Mouse (Mus musculus) forebrain, embryonic 14.5 days (tissue): Measurements from ENCODE around the gene Tusc2. TPM values are rescaled to one million over a fixed set of nuclear protein-coding genes. Genes with fewer than 3 reads are reported as not detected.

Experiments
- ATAC-seq: fragments of 200-750 bp; cut with Nextera tagmentation; 2 replicates; pipeline ENCODE4 v1.8.0; 2017; ENCODE audit warnings: mild to moderate bottlenecking, moderate library complexity
- DNase-seq: peaks from one replicate; pipeline ENCODE4 v3.0.0-alpha.2; 2015; ENCODE audit warnings: low spot score
- H3K27ac ChIP-seq: fragments of 300-500 bp; sonication (generic); 2 replicates; pipeline ENCODE4 v1.5.1; 2014; ENCODE audit warnings: low read depth, mild to moderate bottlenecking, control low read depth, low read length, moderate library complexity
- H3K27me3 ChIP-seq: fragments of 300-500 bp; sonication (generic); replicated peaks from 2 replicates; pipeline ENCODE4 v1.6.1; 2014; ENCODE audit warnings: low read length, control low read depth, mixed read lengths; ENCODE audit not compliant: control insufficient read depth, insufficient read depth
- H3K36me3 ChIP-seq: fragments of 300-500 bp; sonication (generic); 2 replicates; pipeline ENCODE4 v1.6.1; 2014; ENCODE audit warnings: low read length, control low read depth; ENCODE audit not compliant: control insufficient read depth, insufficient read depth
- H3K4me1 ChIP-seq: fragments of 300-500 bp; sonication (generic); 2 replicates; pipeline ENCODE4 v1.6.1; 2014; ENCODE audit warnings: antibody characterized with exemption, low read length, control low read depth; ENCODE audit not compliant: control insufficient read depth, insufficient read depth
- H3K4me2 ChIP-seq: fragments of 300-500 bp; sonication (generic); 2 replicates; pipeline ENCODE4 v1.6.1; 2014; ENCODE audit warnings: mild to moderate bottlenecking, control low read depth, low read length
- H3K4me3 ChIP-seq: fragments of 300-500 bp; sonication (generic); 2 replicates; pipeline ENCODE4 v1.5.1; 2014; ENCODE audit warnings: low read depth, low read length, control low read depth
- H3K9ac ChIP-seq: fragments of 300-500 bp; sonication (generic); 2 replicates; pipeline ENCODE4 v1.6.1; 2014; ENCODE audit warnings: mild to moderate bottlenecking, low read length, control low read depth, moderate library complexity
- H3K9me3 ChIP-seq: fragments of 300-500 bp; sonication (generic); replicated peaks from 2 replicates; pipeline ENCODE4 v1.6.1; 2016; ENCODE audit warnings: low read length, control low read depth, mixed read lengths; ENCODE audit not compliant: control insufficient read depth
- WGBS: fragments of 180-500 bp; shearing (Covaris S2); extraction: QIAGEN DNeasy Blood & Tissue Kit; methylation state at CpG from one replicate; pipeline ENCODE4 v1.1.7; 2014; 5-methylcytosine and 5-hydroxymethylcytosine counted together
- polyA plus RNA-seq: library from polyadenylated mRNA; unstranded; fragments of >200 nt; fragmentation: Nextera tagmentation; extraction: Ambion mirVana; gene quantifications from 2 replicates; pipeline ENCODE4 v1.2.1, GENCODE M21; 2014

The Tusc2 gene
- polyA plus RNA-seq, 1 experiment from 2014 or later: 107 TPM

DNA sequence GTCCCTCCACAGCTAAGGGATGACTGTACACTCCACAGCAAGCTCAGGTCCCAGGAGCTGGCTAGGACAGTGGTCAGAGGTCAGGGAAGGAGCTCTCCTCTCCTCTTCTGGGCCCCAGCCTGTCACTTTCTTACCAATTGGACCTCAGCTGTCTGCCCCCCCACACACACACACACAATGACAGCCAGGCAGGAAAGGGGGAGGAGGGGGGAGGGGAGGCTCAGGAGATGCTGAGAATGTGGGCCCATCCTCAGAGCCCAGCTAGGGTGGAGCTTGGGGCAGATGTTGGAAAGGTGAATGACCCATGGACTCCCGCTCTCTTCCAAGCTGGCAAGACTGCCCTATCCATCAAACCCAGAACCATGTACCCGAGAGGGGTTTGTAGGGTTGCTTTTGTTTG lies 44.0 kb downstream of the Tusc2 start:
- no peak overlapping the region for H3K4me2 ChIP-seq
- no peaks in the 10 kb centered on the region for H3K36me3 ChIP-seq
- H3K4me1 ChIP-seq: peaks cover 13% of the 10 kb centered on the region
- no peak overlapping the region for H3K4me3 ChIP-seq
- DNase-seq (no peak), ATAC-seq (no peak)
- no peak overlapping the region for H3K9ac ChIP-seq
- WGBS: 61% methylated on average over 2 of the region's 2 CpGs
- no peak overlapping the region for H3K27ac ChIP-seq
- H3K9me3 ChIP-seq: no peaks in the 10 kb centered on the region
- no peaks in the 10 kb centered on the region for H3K27me3 ChIP-seq

DNA sequence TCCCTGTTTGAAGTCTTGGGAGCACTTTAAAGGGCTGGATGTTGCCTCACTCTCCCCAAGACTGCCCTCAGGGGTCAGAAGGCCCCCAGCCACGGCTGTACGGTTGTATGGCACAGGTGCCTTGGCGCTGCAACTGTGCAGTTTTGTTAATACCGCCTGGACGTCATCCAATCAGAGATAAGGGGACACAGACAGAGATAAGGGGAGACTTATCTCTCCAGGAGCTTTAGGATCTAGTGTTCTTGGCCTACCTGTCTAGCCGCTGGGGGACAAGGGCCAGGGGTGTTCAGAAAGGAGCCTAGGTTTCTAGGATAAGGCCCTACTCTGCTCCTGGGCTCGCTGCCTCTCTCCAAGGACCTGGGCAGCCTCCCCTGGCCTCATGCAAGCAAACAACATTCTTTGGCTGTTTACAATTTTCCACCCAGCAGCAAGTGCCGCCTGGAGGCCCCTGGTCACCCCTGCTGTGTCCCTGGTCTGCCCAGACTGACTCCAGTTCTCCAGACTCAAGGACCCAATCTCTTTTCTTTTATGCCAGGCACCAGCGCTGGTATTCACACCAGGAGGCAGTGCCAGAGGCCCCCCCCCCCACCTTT lies 44.7 kb downstream of the Tusc2 start:
- ATAC-seq: no peak
- H3K27ac ChIP-seq: no peak overlapping the region
- H3K36me3 ChIP-seq: no peaks in the 10 kb centered on the region
- 56% methylated on average over 9 of the region's 9 CpGs for WGBS
- H3K4me2 ChIP-seq: no peak overlapping the region
- H3K4me3 ChIP-seq: no peak overlapping the region
- no peaks in the 10 kb centered on the region for H3K27me3 ChIP-seq
- H3K9me3 ChIP-seq: no peaks in the 10 kb centered on the region
- H3K9ac ChIP-seq: no peak overlapping the region
- H3K4me1 ChIP-seq: peaks cover 17% of the 10 kb centered on the region
- no peak for DNase-seq

- Histone ChIP-seq H3K9me3 (no peaks in the 10 kb centered on the region), H3K4me2 (no peak within 1 kb of the TSS), H3K27me3 (no peaks in the 10 kb centered on the region), H3K9ac (no peak within 1 kb of the TSS), H3K27ac (no peak within 1 kb of the TSS), H3K4me3 (no peak within 1 kb of the TSS), H3K36me3 (peaks cover 3% of the 10 kb centered on the region; the same call in 1 of the 2 replicates), H3K4me1 (peaks cover 20% of the 10 kb centered on the region)
- 39% methylated on average over 12 of the region's 12 CpGs for WGBS
- no peak for DNase-seq
- ATAC-seq: no peak
These were observed 45.8 kb downstream of the Tusc2 start, which contains the start of gene Sema3b for GRCm38 (mm10) chr9:107608741-107609432. Gene Sema3b (minus strand): TSS chr9:107609229.

- DNase-seq (no peak), ATAC-seq (no peak)
- Histone ChIP-seq H3K36me3 (peaks cover 9% of the 10 kb centered on the region), H3K4me2 (no peak overlapping the region), H3K4me3 (no peak overlapping the region), H3K4me1 (peaks cover 20% of the 10 kb centered on the region), H3K27me3 (no peaks in the 10 kb centered on the region), H3K9me3 (no peaks in the 10 kb centered on the region), H3K9ac (no peak overlapping the region), H3K27ac (no peak overlapping the region)
- WGBS: 63% methylated on average over 4 of the region's 4 CpGs
These were observed 46.4 kb downstream of the Tusc2 start for GRCm38 (mm10) chr9:107609433-107609830.

DNA sequence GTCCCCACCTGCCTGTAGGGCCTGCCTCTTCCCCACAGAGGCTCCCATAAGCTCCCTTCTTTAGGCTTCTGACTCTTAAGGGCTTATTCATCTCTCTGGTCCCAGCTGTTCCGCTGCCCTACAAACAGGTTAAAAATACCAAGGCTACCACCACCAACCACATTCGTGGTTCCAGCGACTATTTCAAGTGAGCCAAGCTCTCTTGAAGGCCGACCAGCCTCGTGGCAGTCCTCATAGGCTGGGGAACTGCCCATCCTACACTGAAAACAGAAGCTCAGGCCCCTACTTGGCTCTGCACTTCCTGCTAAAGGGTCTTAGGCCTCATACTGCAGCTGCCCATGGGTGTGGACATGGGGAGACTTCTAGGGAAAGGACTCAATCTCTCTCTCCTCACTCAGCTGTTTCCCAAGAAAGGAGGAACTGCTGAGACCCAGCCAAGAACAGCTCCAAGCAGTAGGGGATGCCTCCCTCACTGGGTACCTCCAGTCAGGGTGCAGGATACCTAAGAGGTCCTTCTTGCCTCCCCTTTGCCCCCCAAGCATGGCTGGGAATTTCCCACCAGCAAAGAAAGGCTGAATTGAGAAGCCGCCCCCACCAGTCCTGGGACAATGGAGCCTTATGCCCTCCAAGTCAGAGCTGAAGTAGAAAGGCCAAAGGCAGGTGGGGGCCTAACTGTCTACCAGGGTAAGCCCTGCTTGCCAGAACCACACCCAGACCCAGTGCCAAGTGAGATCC lies 48.6 kb downstream of the Tusc2 start:
- H3K36me3 ChIP-seq: peaks cover 31% of the 10 kb centered on the region
- peak overlapping the region; percentile 72 for H3K4me2 ChIP-seq
- ATAC-seq (no peak), DNase-seq (no peak)
- peaks cover 17% of the 10 kb centered on the region for H3K4me1 ChIP-seq
- peak overlapping the region; percentile 34; the same call in 1 of the 2 replicates for H3K4me3 ChIP-seq
- peak overlapping the region; percentile 82 for H3K9ac ChIP-seq
- WGBS: 59% methylated on average over 6 of the region's 6 CpGs
- H3K9me3 ChIP-seq: no peaks in the 10 kb centered on the region
- H3K27ac ChIP-seq: peak overlapping the region; percentile 99
- no peaks in the 10 kb centered on the region for H3K27me3 ChIP-seq

- peaks cover 36% of the 10 kb centered on the region for H3K36me3 ChIP-seq
- peak overlapping the region; percentile 34 for H3K4me3 ChIP-seq
- H3K4me2 ChIP-seq: peak overlapping the region; percentile 72
- H3K9ac ChIP-seq: peak overlapping the region; percentile 82
- H3K27me3 ChIP-seq: no peaks in the 10 kb centered on the region
- no peaks in the 10 kb centered on the region for H3K9me3 ChIP-seq
- H3K4me1 ChIP-seq: peaks cover 17% of the 10 kb centered on the region
- ATAC-seq: peak; percentile 96
- under 1% methylated on average over 44 of the region's 48 CpGs for WGBS
- peak; percentile 98 for DNase-seq
- H3K27ac ChIP-seq: peak overlapping the region; percentile 99
These were observed 49.3 kb downstream of the Tusc2 start for GRCm38 (mm10) chr9:107612191-107612944.

GRCm38 (mm10) chr9:107612945-107613569 lies 50.0 kb downstream of the Tusc2 start:
- Histone ChIP-seq H3K9ac (peak overlapping the region; percentile 82), H3K4me3 (peak overlapping the region; percentile 34), H3K27ac (peak overlapping the region; percentile 99), H3K4me1 (peaks cover 17% of the 10 kb centered on the region), H3K36me3 (peaks cover 42% of the 10 kb centered on the region), H3K27me3 (no peaks in the 10 kb centered on the region), H3K4me2 (peak overlapping the region; percentile 72), H3K9me3 (no peaks in the 10 kb centered on the region)
- WGBS: 10% methylated on average over 12 of the region's 12 CpGs
- ATAC-seq (peak; percentile 24), DNase-seq (peak; percentile 73)

DNA sequence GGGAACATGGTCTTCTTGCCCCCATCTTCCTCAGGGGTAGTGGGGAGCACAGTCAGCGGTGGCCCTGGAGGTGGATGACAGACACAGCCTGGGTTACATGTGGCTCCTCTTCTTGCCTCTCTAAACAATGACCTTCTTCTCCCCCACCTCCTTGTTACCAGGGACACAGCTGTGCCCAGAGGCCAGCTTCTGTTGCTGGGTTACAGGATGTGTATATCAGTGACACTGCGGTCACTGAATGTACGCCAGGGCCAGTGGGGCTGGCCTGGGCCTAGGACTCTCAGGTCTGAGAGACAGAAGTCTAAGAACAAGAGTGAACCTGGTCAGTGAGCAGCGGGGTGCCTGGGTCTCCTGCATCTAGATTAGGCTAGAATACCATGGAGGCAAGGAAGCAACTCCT lies 52.0 kb downstream of the Tusc2 start:
- WGBS: 90% methylated on average over 4 of the region's 4 CpGs
- DNase-seq (no peak), ATAC-seq (no peak)
- H3K27me3 ChIP-seq: no peaks in the 10 kb centered on the region
- no peak overlapping the region for H3K4me2 ChIP-seq
- H3K27ac ChIP-seq: no peak overlapping the region
- H3K36me3 ChIP-seq: peaks cover 62% of the 10 kb centered on the region
- no peaks in the 10 kb centered on the region for H3K9me3 ChIP-seq
- H3K9ac ChIP-seq: no peak overlapping the region
- H3K4me1 ChIP-seq: peaks cover 18% of the 10 kb centered on the region
- H3K4me3 ChIP-seq: no peak overlapping the region
